Mouse (Mus musculus): ENCODE data around the gene Aldoc. TPM values are rescaled to one million over a fixed set of nuclear protein-coding genes. Genes with fewer than 3 reads are reported as not detected.

The Aldoc gene
- polyA plus RNA-seq, 1 experiment from 2014 or later, result 25.0 TPM

- no peak overlapping the region for H3K4me2 ChIP-seq
- H3K27ac ChIP-seq, result no peak overlapping the region
- H3K9me3 ChIP-seq, result no peaks in the 10 kb centered on the region
- peaks cover 82% of the 10 kb centered on the region for H3K36me3 ChIP-seq
- no peaks in the 10 kb centered on the region for H3K27me3 ChIP-seq
- no peak for ATAC-seq (ENCODE audit: insufficient number of reproducible peaks, low FRiP score, low TSS enrichment, low read depth)
- no peaks in the 10 kb centered on the region for H3K4me1 ChIP-seq
- H3K4me3 ChIP-seq, result no peak overlapping the region
- H3K9ac ChIP-seq, result no peak overlapping the region
- WGBS, result 96% methylated on average over 2 of the region's 2 CpGs
These were observed 9.1 kb upstream of the Aldoc start for GRCm38 (mm10) chr11:78313662-78314061.

GRCm38 (mm10) chr11:78318411-78318810 is 4.4 kb upstream of the Aldoc start:
- Histone ChIP-seq H3K4me1 (peaks cover 19% of the 10 kb centered on the region), H3K36me3 (peaks cover 73% of the 10 kb centered on the region), H3K9ac (no peak overlapping the region), H3K9me3 (no peaks in the 10 kb centered on the region), H3K4me3 (no peak overlapping the region), H3K27ac (no peak overlapping the region), H3K27me3 (no peaks in the 10 kb centered on the region), H3K4me2 (no peak overlapping the region)
- 83% methylated on average over 2 of the region's 2 CpGs for WGBS
- no peak for ATAC-seq (ENCODE audit: insufficient number of reproducible peaks, low FRiP score, low TSS enrichment, low read depth)

GRCm38 (mm10) chr11:78322076-78322831 is 514 bp upstream of the Aldoc start:
- H3K27ac ChIP-seq, result peak overlapping the region; percentile 54

GRCm38 (mm10) chr11:78324000-78324785 is 1.4 kb downstream of the Aldoc start:
- Histone ChIP-seq H3K4me3 (no peak overlapping the region), H3K9me3 (no peaks in the 10 kb centered on the region), H3K4me1 (peaks cover 26% of the 10 kb centered on the region), H3K27ac (no peak overlapping the region), H3K36me3 (peaks cover 20% of the 10 kb centered on the region), H3K4me2 (no peak overlapping the region), H3K9ac (no peak overlapping the region), H3K27me3 (no peaks in the 10 kb centered on the region)
- no peak for ATAC-seq (ENCODE audit: insufficient number of reproducible peaks, low FRiP score, low TSS enrichment, low read depth)
- 85% methylated on average over 15 of the region's 15 CpGs for WGBS

More at GRCm38 (mm10) chr11:78322076-78322831, 514 bp upstream of the Aldoc start:
- H3K4me1 ChIP-seq, result peaks cover 20% of the 10 kb centered on the region
- 0 out of 2 replicates have a peak overlapping the region, but pooled peaks have one; percentile 23 for H3K4me3 ChIP-seq
- WGBS, result 31% methylated on average over 2 of the region's 2 CpGs
- no peaks in the 10 kb centered on the region for H3K27me3 ChIP-seq
- no peak overlapping the region for H3K9ac ChIP-seq
- peak overlapping the region; percentile 40 for H3K4me2 ChIP-seq
- no peak for ATAC-seq (ENCODE audit: insufficient number of reproducible peaks, low FRiP score, low TSS enrichment, low read depth)
- peaks cover 38% of the 10 kb centered on the region for H3K36me3 ChIP-seq
- H3K9me3 ChIP-seq, result no peaks in the 10 kb centered on the region

GRCm38 (mm10) chr11:78324965-78325364 is 2.2 kb downstream of the Aldoc start:
- ATAC-seq (ENCODE audit: insufficient number of reproducible peaks, low FRiP score, low TSS enrichment, low read depth), result no peak
- Histone ChIP-seq H3K9ac (no peak overlapping the region), H3K27me3 (no peaks in the 10 kb centered on the region), H3K4me2 (no peak overlapping the region), H3K9me3 (no peaks in the 10 kb centered on the region), H3K4me3 (no peak overlapping the region), H3K36me3 (peaks cover 16% of the 10 kb centered on the region), H3K4me1 (peaks cover 28% of the 10 kb centered on the region), H3K27ac (no peak overlapping the region)
- 91% methylated on average over 12 of the region's 12 CpGs for WGBS

GRCm38 (mm10) chr11:78327215-78327614 is 4.4 kb downstream of the Aldoc start:
- H3K4me1 ChIP-seq, result peaks cover 21% of the 10 kb centered on the region
- ATAC-seq (ENCODE audit: insufficient number of reproducible peaks, low FRiP score, low TSS enrichment, low read depth), result no peak
- H3K9me3 ChIP-seq, result no peaks in the 10 kb centered on the region
- no peaks in the 10 kb centered on the region for H3K27me3 ChIP-seq
- no peak overlapping the region for H3K27ac ChIP-seq
- no peak overlapping the region for H3K4me3 ChIP-seq
- H3K4me2 ChIP-seq, result no peak overlapping the region
- H3K36me3 ChIP-seq, result no peaks in the 10 kb centered on the region
- WGBS, result 90% methylated on average over 4 of the region's 4 CpGs
- H3K9ac ChIP-seq, result no peak overlapping the region

- Histone ChIP-seq H3K9ac (peak within 1 kb of the TSS; percentile 77), H3K4me2 (peak within 1 kb of the TSS; percentile 78), H3K4me1 (peaks cover 15% of the 10 kb centered on the region), H3K36me3 (peaks cover 5% of the 10 kb centered on the region), H3K27ac (peak within 1 kb of the TSS; percentile 75), H3K9me3 (no peaks in the 10 kb centered on the region), H3K4me3 (peak within 1 kb of the TSS; percentile 89), H3K27me3 (no peaks in the 10 kb centered on the region)
- 13% methylated on average over 37 of the region's 37 CpGs for WGBS
- peak; percentile 94 for ATAC-seq (ENCODE audit: insufficient number of reproducible peaks, low FRiP score, low TSS enrichment, low read depth)
These were observed 5.1 kb downstream of the Aldoc start, which contains the start of gene Pigs for GRCm38 (mm10) chr11:78327634-78328511. TSS of gene Pigs (plus strand) at chr11:78328415.

- ATAC-seq (ENCODE audit: insufficient number of reproducible peaks, low FRiP score, low TSS enrichment, low read depth), result peak; percentile 41
These were observed 5.8 kb downstream of the Aldoc start for GRCm38 (mm10) chr11:78328512-78329056.

GRCm38 (mm10) chr11:78332676-78333075 is 9.9 kb downstream of the Aldoc start:
- Histone ChIP-seq H3K36me3 (peaks cover 45% of the 10 kb centered on the region), H3K4me3 (no peak overlapping the region)
- ATAC-seq (ENCODE audit: insufficient number of reproducible peaks, low FRiP score, low TSS enrichment, low read depth), result no peak

More at GRCm38 (mm10) chr11:78328512-78329056, 5.8 kb downstream of the Aldoc start:
- H3K27ac ChIP-seq, result 0 out of 2 replicates have a peak overlapping the region, but pooled peaks have one; percentile 33
- peaks cover 12% of the 10 kb centered on the region for H3K36me3 ChIP-seq
- H3K9ac ChIP-seq, result peak overlapping the region; percentile 77
- H3K9me3 ChIP-seq, result no peaks in the 10 kb centered on the region
- H3K4me3 ChIP-seq, result peak overlapping the region; percentile 89
- H3K4me1 ChIP-seq, result peaks cover 8% of the 10 kb centered on the region; the same call in 1 of the 2 replicates
- under 1% methylated on average over 39 of the region's 41 CpGs for WGBS
- peak overlapping the region; percentile 78 for H3K4me2 ChIP-seq
- H3K27me3 ChIP-seq, result no peaks in the 10 kb centered on the region

GRCm38 (mm10) chr11:78333992-78334391 is 11.2 kb downstream of the Aldoc start:
- ATAC-seq (ENCODE audit: insufficient number of reproducible peaks, low FRiP score, low TSS enrichment, low read depth), result no peak

More at GRCm38 (mm10) chr11:78332676-78333075, 9.9 kb downstream of the Aldoc start:
- no peak overlapping the region for H3K27ac ChIP-seq
- 94% methylated on average over 12 of the region's 12 CpGs for WGBS
- H3K9me3 ChIP-seq, result no peaks in the 10 kb centered on the region
- H3K27me3 ChIP-seq, result no peaks in the 10 kb centered on the region
- no peak overlapping the region for H3K4me2 ChIP-seq
- H3K9ac ChIP-seq, result no peak overlapping the region
- H3K4me1 ChIP-seq, result peaks cover 8% of the 10 kb centered on the region; the same call in 1 of the 2 replicates

GRCm38 (mm10) chr11:78337040-78337439 is 14.3 kb downstream of the Aldoc start:
- Histone ChIP-seq H3K4me1 (no peaks in the 10 kb centered on the region), H3K9ac (no peak overlapping the region), H3K27ac (no peak overlapping the region), H3K4me2 (no peak overlapping the region), H3K4me3 (no peak overlapping the region), H3K9me3 (no peaks in the 10 kb centered on the region), H3K27me3 (no peaks in the 10 kb centered on the region), H3K36me3 (peaks cover 77% of the 10 kb centered on the region)
- ATAC-seq (ENCODE audit: insufficient number of reproducible peaks, low FRiP score, low TSS enrichment, low read depth), result no peak
- 94% methylated on average over 8 of the region's 8 CpGs for WGBS

More at GRCm38 (mm10) chr11:78333992-78334391, 11.2 kb downstream of the Aldoc start:
- no peaks in the 10 kb centered on the region for H3K9me3 ChIP-seq
- no peak overlapping the region for H3K4me2 ChIP-seq
- peaks cover 4% of the 10 kb centered on the region; the same call in 1 of the 2 replicates for H3K4me1 ChIP-seq
- H3K36me3 ChIP-seq, result peaks cover 49% of the 10 kb centered on the region
- no peak overlapping the region for H3K9ac ChIP-seq
- WGBS, result 87% methylated on average over 5 of the region's 5 CpGs
- no peaks in the 10 kb centered on the region for H3K27me3 ChIP-seq
- H3K27ac ChIP-seq, result no peak overlapping the region
- no peak overlapping the region for H3K4me3 ChIP-seq
